Mouse (Mus musculus): ENCODE measurements around the gene Itsn1.

Gene Itsn1

DNA sequence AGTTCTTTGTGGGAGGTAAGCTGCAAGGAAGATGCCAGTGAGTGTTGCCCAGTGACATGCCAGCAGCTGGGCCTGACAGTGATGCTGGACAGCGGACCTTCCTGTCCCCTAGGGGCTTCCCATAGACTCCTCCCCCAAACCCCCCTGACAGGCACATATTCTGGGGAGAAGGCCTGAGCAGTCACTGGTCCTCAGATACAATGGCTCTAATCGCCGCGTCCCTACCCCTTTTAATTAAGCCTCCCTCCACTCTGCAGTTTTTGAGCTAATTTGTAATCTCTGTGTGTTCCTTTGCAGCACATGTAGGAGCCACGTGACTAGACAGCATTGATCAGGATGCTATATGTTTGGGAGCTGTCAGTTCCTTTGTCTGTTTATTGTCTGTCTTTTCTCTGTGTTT lies 41.6 kb downstream of the Itsn1 start:
- DNase-seq, result no peak

DNA sequence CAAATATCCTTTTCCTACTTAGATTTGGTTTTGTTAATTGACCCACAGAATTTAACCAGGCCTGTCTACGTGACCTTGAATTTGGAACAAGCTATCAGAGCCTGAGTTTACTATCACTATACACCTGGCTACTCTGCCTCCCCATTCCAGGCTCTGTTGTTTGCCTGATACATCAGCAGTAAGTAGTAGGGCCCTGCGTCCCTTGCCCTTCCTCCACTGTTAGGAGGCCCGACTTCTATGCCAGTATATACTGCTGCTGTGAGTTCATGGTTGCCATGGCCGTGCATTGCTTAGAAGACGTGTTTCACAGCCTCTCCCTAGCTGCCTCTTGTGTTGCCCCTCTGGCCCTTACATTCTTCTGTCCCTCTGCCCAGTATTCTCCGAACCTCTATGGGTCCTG lies 42.3 kb downstream of the Itsn1 start:
- no peak for DNase-seq

DNA sequence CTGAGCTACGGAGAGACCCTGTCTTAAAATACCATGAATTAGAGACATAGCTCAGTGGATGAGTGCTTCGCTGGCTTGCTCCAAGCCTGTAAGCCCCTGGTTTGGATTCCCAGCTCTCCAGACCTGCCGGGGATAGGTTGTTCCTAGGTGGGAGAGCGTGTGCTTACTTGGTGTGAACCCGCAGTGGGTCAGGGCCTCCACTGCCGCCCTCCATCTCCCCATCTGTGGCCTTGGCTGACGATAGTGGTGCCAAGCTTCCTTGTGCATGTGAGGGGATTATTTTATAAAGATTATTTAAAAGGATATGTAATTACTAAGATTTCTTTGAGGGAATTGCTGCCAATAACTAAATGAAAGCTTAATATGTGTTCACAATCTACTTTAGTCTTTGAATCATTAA lies 43.5 kb downstream of the Itsn1 start:
- DNase-seq, result no peak

DNA sequence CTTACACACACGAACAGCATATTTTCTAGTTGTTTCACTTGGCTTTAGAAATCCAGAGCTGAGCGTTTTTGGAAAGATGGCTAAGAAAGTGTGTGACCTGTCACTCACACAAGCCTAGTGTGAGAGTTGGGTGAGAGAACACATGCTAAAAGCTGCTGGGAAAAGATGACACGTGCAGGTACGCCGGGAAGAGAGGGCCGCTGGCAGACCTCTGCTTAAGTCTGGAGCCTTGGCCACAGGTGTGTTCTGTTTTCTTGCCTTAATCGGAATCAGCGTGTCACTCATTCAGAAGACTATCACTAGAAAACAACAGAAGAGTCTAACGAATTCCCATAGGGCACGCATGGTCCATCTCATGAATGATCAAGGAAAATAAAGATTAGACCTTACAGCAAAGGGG lies 50.5 kb downstream of the Itsn1 start:
- DNase-seq, result no peak

DNA sequence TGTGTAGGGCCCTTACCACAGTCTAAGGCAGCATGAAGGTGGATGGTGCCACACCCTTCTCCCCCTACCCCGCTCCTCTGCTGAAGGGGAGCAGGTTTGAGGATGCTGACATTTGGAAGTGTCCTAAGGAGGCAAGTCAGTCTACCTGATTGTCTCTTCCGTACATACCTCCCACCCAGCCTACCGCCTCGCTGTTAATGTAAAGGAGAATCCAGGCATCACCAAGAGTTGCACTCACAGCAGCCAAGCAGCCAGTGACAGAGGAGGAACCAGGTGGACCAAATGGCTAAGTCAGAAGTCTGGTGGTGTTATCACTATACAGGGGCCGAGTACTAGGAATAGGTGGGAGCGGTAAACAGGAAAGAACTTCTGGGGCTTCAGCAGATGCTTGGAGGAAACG lies 51.1 kb downstream of the Itsn1 start:
- DNase-seq, result no peak

DNA sequence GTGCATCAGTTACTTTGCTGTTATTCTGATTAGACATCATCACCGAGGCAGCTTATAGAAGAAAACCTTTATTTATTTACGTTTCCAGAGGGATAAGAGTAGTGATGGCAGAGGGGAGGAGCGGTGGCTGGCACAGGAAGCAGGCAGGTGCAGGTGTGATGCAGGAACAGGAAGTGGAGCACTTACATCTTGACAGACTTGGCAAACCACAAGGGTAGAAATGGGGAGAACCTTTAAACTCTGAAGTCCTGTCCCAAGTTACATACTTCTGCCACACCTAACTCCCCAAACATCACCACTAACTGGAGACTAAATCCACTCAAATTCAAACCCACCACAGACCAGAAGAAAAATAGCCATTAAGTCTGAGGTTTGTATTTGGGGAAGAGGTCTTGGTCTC lies 51.7 kb downstream of the Itsn1 start:
- no peak for DNase-seq

DNA sequence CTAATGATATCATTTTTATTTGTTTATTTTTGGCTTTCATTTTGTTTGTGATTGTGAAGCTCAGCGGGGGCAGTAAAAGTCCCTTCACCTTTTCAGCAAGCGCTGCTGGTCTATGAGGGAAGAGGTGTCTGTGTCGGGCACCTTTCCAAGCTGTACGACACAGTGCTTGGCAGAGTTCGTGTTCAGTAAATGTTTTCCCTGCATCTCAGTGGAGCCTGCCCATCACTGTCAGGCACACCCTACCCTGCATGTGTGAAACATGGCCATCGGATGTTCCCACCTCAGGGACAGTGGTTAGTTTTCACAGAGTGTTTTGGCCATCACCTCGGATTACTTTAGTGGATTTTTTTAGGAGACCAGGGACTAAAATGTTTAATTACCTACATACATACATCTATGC lies 54.1 kb downstream of the Itsn1 start:
- DNase-seq, result no peak

DNA sequence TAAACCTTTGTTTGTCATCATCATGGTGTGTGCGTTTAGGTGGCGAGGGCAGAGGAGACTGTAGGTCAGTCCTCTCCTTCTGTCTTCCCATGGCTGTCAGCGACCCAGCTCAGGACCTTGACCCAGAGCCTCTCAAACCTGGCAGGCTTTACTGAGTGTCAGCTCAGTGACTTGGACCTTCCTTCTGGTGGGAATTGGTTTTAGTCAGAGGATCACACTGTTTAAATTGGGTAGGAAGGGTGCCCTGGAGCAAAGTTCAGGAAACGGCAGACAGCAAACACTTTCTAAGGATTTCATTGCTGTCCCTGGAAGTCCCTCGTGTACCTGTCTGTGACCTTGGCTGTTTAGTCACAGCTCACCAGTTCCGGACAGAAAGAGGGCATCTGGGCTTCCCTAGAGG lies 55.2 kb downstream of the Itsn1 start:
- no peak for DNase-seq

DNA sequence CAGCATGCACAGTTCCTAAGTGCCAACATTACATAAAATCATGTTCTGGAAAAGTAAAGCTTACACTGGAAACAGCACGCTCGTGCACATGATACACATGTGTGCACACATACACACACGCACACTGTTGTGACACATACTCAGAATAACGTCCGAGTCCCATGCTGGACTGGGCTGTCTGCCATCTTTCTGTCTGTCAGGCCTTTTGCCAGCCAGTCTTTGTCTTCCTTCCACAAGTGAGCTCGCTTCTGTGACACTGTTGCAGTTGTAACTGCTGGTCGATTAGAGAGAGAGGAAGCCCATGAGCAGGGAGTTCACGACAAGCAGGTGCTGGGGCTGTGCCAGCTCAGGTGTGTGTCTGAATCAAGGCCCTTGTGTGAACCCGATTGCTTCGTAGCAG lies 57.3 kb downstream of the Itsn1 start:
- peak; percentile 80 for DNase-seq

DNA sequence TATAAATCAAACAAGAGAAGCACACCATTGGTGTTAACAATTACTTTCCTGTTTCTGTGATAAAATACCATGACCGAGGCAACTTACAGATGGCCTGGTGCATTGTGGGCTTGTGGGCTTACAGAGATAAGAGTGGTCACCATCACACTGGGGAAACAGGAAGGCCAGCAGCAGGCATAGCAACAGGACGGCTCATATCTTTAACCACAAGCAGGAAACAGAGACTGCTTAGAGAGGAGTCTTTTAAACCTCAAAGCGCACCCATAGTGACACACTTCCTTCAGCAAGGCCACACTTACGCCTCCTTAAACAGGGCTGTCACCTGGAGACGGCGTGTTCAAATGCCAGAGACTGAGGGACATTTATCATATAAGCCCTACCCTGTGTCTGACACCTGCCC lies 60.6 kb downstream of the Itsn1 start:
- DNase-seq, result no peak

DNA sequence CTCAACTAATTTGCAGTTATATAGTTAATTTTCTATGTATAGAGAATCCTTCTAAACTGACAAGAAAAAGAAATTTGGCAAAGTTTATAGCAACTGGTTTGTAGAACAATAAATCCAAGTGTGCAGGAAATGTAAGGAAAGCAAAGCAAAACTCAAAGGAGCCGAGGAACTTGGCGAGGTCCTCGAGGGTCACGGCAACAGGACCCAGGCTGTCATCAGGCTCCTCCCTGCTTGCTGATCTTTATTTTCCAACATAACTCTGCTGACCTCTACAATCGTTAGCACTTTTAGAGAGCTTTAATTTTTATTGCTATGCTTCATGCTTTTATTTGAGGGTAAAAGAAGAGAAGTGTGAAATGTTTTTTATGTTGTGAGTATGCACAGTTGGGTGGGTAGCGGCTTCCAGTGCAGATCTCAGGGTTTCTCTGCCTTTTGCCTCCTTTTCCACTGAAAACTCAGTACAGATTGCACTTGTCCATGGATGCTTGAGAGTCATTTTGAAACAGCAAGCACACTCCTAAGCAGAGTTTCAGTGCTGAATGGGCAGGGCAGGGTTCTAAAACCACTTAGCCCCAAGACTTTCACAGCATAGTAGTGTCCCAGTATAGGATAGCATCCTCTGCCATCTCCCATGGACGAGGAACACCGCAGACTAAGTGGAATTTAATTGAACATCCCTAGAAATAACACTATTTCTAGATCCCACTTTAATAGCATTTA lies 63.6 kb downstream of the Itsn1 start:
- peak; percentile 14 for DNase-seq

DNA sequence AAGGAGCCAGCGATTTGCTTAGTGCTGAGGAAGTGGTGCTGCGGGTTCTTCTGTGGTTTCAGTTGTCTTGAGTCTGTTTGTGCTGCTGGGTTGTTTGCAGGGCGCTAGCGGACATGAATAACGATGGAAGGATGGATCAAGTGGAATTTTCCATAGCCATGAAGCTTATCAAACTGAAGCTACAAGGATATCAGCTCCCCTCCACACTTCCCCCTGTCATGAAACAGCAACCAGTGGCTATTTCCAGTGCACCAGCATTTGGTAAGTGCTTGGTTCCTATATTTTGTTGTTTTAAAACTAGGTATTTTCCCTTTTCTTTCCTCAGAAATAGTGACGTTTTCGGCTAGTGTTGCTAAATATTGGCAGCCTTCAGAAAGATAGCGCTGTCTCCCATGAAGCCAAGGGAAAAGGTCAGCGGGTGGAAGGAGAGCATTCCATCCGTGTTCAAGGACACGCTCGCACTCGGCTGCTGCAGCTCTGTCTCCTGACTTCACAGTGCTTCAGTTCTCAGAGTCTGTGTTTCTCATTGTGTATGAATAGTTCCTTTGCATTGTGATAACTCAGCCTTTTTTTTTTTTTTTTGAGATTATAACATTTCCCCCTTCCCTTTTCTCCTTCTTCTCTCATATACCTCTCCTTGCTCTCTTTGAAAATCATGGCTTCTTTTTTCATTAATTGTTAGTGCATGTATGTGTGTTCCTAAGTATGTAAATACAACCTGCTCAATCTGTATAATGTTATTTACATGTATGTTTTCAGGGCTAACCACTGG lies 64.6 kb downstream of the Itsn1 start:
- DNase-seq, result peak; percentile 14

DNA sequence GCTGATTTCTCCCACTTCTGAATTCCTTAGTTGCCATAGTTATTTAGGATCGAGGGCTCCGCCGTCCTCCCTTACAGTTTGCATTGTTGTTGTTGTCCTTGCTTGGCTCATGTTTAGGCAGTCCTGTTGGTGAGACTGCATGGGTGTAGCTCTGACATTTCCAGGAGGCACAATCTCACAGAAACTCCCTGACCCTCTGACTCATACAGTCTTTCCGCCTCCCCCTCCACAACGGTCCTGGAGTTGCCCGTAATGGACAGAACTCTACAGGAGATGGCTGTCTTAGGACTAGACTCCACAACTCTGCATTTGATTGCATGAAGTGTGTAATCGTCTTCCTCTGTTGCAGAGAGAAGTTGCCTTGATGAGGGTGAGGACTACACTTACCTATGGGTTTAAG lies 65.2 kb downstream of the Itsn1 start:
- DNase-seq, result no peak

DNA sequence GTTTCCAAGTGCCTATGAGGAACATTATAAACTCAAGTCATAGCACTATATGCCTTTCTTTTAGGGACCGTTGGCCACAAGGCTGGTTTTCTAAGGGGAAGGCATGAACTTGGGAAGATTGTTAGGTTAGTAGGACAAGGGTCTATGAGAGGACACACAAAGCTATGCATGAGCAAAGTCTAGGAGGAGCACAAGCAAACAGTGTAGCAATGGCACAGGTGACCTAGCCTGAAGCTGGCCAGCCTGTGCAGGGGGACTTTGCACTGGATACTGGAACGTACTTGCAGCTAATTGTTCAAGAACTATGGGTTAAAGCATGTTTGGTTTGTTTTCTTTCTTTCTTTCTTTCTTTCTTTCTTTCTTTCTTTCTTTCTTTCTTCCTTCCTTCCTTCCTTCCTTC lies 66.0 kb downstream of the Itsn1 start:
- DNase-seq, result no peak

DNA sequence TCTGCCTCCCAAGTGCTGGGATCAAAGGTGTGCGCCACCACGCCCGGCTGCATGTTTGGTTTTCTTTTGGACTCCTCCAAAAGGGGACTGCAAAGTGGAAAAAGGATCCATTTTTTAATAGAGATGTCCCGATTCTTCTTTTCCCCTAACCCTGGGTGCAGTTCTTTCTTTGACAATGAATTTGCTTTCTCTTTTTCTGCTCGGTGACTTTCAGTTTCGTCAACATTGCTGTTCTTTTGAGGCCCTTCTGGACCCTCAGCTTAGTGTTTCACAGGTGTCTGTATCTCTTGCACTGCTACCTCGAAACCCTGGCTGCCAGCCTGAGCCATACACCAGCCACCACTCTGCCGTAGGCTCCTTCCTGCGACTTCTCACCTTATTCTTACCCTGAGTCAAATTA lies 66.5 kb downstream of the Itsn1 start:
- DNase-seq, result no peak

DNA sequence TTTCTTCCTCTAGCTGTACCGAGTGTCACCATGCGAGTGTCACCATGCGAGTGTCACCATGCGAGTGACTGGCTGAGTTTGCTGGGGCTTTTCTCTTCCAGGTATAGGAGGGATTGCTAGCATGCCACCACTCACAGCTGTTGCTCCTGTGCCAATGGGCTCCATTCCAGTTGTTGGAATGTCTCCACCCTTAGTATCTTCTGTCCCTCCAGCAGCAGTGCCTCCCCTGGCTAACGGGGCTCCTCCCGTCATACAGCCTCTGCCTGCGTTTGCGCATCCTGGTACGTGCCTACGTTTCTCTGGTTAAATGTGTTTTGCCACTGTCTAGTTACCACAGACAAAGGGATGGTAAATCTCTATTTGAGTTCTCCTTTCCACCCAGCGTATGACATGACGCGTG lies 72.3 kb downstream of the Itsn1 start:
- DNase-seq, result no peak

DNA sequence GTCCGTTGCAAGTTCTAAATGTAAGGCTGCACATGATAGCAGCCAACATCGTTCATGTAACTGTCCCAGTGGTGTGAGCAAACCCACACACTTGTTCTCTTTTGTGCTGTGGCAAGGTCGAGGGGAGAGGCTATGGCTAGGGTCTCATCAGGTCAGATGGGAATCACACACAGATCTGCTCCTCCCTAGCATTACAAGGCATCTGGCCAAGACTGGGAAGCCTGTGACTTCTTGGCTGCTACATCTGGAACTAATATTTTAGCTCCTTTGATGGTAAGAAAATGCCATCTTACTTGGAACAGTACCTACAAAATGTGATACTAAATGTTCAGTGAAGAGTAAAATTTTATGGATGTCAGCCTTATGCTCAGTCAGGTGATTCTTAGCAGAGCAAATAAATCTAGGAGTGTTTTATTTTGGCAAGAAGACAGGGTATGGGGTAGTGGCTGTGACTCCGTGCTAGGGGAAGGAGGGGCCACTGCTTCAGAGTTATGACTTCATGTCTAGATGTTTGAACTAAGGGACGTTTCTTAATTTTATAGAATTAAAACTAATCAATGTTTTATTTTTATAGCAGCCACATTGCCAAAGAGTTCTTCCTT lies 73.5 kb downstream of the Itsn1 start:
- DNase-seq, result no peak

DNA sequence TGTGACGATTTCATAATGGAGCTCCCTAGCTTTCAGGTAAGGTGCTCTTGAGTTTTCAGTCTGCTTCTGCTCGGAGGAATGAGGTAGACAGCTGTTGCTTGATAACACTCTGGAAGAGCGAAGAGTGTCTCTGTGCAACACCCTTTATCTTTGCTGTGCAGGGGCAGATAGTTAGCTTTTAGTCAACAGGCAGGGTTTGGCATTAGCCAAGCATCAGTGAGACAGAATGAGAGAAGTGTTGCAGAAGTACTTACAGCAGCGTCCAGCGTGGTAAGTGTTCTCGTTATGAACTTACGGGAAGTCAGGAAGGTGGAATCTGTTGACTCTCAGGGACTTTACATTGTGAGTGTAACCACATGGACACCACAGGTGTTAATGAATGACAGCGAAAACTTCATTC lies 75.3 kb downstream of the Itsn1 start:
- no peak for DNase-seq

DNA sequence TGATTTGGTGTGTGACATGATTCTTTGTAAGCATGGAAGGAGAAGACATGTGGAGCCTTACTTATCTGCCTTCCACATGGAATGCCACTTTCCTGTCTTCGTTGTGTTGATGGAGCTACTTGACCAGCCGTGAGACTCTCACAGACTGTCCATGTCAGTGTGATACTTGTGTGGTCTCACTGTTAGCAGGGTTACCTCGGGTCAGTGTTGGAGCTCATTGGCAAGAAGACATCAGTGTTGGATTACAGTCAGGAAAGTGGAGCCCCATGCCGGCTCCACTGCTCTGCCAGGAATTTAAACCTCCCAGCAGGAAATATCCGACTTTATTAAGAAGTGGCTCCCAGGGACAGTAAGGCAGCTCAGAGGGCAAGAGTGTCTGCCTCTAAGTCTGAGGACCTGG lies 75.8 kb downstream of the Itsn1 start:
- DNase-seq, result peak; percentile 59

DNA sequence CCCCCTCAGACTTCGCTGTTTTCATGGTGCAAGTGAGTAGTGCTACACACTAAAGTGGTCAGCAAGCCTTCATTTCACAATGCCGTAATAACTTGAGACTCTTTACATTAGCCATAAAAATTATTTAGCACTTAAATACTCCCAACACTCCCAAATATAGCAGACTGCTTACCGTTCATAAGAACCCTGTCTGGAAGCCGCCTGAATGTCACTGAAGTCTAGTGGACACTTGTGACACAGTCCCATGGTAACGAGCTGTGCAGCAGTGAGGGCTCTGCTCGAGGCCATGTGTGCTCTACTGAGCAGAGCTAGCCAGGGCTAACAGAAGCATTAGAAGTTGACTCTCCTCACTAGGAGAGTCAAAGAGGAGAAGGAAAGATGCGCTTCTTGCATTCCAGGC lies 81.2 kb downstream of the Itsn1 start:
- DNase-seq, result no peak

DNA sequence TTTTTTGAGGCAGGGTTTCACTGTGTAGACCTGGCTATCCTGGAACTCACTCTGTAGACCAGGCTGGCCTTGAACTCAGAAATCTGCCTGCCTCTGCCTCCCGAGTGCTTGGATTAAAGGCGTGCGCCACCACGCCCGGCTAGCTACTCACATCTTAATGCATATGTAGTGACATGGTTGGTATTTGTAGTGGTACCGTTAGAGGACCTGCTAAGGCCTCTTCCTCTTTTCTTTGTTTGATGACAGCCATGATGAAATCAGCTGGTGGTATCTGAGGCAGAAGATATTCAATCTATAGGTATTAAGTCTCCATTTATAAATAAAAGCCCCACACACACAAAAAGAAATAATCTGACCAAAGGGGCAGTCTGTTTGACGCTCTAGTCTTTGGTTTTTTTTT lies 82.3 kb downstream of the Itsn1 start:
- DNase-seq, result no peak

DNA sequence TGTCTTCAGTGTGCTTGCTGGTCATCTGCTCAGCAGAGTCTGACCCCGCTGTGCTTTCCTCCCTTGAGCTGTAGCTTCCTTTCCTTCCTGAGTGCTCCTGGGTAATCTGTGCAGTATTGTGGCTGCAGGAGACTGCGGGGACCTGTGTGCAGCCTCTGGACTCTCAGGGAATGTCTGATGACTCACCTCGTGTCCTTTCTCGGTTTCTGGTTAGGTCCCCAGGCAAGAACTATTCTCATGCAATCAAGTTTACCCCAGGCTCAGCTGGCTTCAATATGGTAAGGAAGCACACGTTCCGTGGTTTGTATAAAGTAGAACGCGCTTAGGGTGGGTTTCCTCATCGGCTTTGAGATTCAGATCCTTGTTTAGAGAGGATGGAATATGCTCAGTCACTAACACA lies 82.8 kb downstream of the Itsn1 start:
- DNase-seq, result no peak

DNA sequence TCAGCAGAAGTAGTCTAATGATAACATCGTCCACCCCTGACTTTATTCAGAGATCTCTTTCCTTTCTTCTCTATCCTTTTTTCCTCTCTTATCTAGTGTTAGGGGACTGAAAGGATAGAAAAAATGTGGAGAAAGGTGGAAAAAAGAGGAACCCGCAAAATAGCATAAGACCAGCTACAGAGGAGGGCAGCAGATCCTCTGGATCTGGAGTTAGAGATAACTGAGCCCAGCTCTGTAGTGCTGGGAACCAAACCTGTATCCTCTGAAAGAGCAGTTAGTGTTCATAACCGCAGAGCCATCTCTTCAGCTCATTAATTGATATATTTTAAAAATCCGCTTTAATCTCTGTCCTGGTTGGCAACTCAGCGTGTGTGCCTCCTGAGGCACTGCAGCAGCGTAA lies 84.5 kb downstream of the Itsn1 start:
- no peak for DNase-seq

DNA sequence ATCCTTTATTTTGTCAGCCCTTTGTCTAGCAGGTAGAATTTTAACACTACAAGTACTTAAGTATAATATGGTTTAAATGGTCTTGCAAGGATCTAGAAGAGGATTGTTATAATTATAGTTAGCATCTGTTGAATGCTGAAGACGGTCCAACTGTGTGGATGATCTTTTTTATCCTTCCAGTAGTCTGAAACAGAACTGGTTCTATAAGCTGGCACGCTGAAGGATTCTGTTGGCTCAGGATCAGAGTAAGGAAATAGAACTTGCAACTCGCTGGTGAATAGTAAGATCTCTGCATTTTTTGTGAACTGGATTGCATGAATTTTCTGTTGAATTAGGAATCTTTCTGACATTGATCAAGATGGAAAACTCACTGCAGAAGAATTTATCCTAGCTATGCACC lies 86.0 kb downstream of the Itsn1 start:
- no peak for DNase-seq

DNA sequence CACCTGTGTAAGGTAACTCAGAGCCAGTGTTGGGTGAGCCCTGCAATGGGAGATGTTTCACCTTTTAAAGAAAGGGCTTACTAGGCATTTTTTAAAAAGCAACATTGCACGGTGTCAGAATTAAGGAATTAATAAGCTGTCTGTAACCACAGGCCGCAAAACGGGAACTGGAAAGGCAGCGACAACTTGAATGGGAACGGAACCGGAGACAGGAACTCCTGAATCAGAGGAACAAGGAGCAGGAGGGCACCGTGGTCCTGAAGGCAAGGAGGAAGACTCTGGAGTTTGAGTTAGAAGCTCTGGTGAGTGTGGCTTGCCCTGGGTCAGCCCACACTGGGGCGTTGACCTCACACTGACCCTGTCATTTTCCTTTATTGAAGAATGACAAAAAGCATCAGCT lies 91.2 kb downstream of the Itsn1 start:
- no peak for DNase-seq
